Mouse (Mus musculus): ENCODE measurements around the gene Mettl21e. TPM values are rescaled to one million over a fixed set of nuclear protein-coding genes. Genes with fewer than 3 reads are reported as not detected.

Gene Mettl21e
- total RNA-seq, 2 experiments from 2014 or later, result not detected

Other genes with a start within 250 kb of the Mettl21e start
- not detected in 2 replicates for gene Mettl21c, start 198.9 kb downstream of the Mettl21e start, total RNA-seq (2015; ENCODE audit: low replicate concordance)
- gene Mettl21c, start 198.9 kb downstream of the Mettl21e start, total RNA-seq (2017; ENCODE audit: low replicate concordance), result 0.14 TPM in 1 of 2 replicates, not detected in the other
- 1.3 and 4.2 TPM in 2 replicates for gene Gm8251, start 157.0 kb downstream of the Mettl21e start, total RNA-seq (2015; ENCODE audit: low replicate concordance)
- 2.6 and 3.8 TPM in 2 replicates for gene Gm8251, start 157.0 kb downstream of the Mettl21e start, total RNA-seq (2017; ENCODE audit: low replicate concordance)
- gene Tex30, start 116.5 kb downstream of the Mettl21e start, total RNA-seq (2015; ENCODE audit: low replicate concordance), result 15.7 and 32.3 TPM in 2 replicates
- gene Tex30, start 116.5 kb downstream of the Mettl21e start, total RNA-seq (2017; ENCODE audit: low replicate concordance), result 12.8 and 21.7 TPM in 2 replicates
- gene Kdelc1, start 100.2 kb downstream of the Mettl21e start, total RNA-seq (2015; ENCODE audit: low replicate concordance), result 3.7 and 4.6 TPM in 2 replicates
- 2.5 and 3.5 TPM in 2 replicates for gene Kdelc1, start 100.2 kb downstream of the Mettl21e start, total RNA-seq (2017; ENCODE audit: low replicate concordance)
- 3.1 and 4.0 TPM in 2 replicates for gene Bivm, start 100.0 kb downstream of the Mettl21e start, total RNA-seq (2015; ENCODE audit: low replicate concordance)
- 0.56 and 0.94 TPM in 2 replicates for gene Bivm, start 100.0 kb downstream of the Mettl21e start, total RNA-seq (2017; ENCODE audit: low replicate concordance)
- gene Ercc5, start 71.2 kb downstream of the Mettl21e start, total RNA-seq (2015; ENCODE audit: low replicate concordance), result 1.9 and 2.7 TPM in 2 replicates
- gene Ercc5, start 71.2 kb downstream of the Mettl21e start, total RNA-seq (2017; ENCODE audit: low replicate concordance), result 2.5 and 6.0 TPM in 2 replicates

Data from erythroblast, adult 5-6 weeks (primary cell).